Mouse (Mus musculus): ENCODE measurements at regions not wholly inside any gene's neighbourhood (a gene's known extent, or its start where the extent isn't known, plus 50 kb on each side); places are given as distances from the start of the nearest gene placed in this dataset.

DNA sequence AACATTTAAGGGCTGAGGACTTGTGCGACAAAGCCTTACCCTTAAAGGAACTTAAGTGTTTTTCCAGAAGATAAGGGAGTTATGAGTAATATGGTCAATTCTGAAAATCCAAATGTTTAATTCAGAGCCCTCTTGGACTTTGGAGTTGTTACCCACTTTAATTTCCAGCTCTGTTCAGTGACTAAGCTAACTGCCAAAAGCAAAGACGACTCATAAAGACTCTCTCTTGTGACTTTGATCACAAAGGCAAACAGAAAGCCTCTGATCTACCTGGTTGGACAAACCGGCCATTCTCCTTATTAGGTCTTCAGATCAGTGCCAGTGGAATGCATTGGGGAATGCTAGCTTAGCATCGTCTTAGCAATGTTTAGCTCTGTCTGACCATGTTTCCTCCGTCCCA is 167.3 kb upstream of the Nrip1 start:
- Histone ChIP-seq H3K36me3 (ENCODE audit: control insufficient read depth, insufficient read depth, low read length) (no peaks in the 10 kb centered on the region), H3K4me3 (ENCODE audit: low read depth, low read length) (no peak overlapping the region), H3K4me2 (replicated peaks; ENCODE audit: low read depth, low read length) (no peak overlapping the region), H3K9ac (replicated peaks; ENCODE audit: low read depth, low read length) (no peak overlapping the region), H3K4me1 (ENCODE audit: control insufficient read depth, insufficient read depth, low read length) (no peaks in the 10 kb centered on the region), H3K27ac (ENCODE audit: low read length) (no peak overlapping the region), H3K9me3 (ENCODE audit: control insufficient read depth, low read depth, low read length) (no peaks in the 10 kb centered on the region), H3K27me3 (ENCODE audit: control insufficient read depth, insufficient read depth, low read length) (no peaks in the 10 kb centered on the region)
- WGBS, result 40% methylated on average over 5 of the region's 5 CpGs
- ATAC-seq (ENCODE audit: insufficient number of reproducible peaks, insufficient read depth, low FRiP score, low read depth), result no peak

DNA sequence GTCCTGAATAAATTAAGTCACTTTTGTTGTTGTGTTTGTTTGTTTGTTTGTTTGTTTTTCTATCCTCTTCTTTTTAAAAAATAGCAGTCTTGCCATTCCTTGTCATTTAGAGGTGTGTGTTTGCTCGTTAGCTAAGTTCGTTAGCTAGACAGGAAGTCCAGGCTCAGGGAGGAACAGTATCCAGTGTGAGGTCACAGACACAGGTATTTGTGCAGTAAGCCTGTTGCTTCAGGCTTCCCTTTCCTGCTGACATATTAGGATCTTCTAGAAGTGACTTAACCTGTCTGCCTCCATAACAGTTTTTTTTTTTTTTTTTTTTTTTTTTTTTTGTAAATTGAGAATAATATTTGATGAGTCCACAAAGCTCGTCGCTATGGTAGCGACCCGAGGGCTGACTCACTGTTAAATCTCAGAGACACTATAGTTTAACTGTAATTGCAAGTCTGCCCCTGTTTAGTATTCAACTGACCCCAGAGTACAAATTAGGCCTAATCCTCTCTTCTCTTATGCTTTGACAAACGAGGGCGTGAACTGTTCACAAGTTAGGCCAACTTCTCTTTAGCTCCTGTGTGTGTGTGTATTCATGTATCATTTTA is 166.8 kb upstream of the Nrip1 start:
- 57% methylated on average over 8 of the region's 8 CpGs for WGBS
- H3K4me1 ChIP-seq (ENCODE audit: control insufficient read depth, insufficient read depth, low read length), result no peaks in the 10 kb centered on the region
- no peak for ATAC-seq (ENCODE audit: insufficient number of reproducible peaks, insufficient read depth, low FRiP score, low read depth)
- H3K36me3 ChIP-seq (ENCODE audit: control insufficient read depth, insufficient read depth, low read length), result no peaks in the 10 kb centered on the region
- H3K4me2 ChIP-seq (replicated peaks; ENCODE audit: low read depth, low read length), result no peak overlapping the region
- no peak overlapping the region for H3K9ac ChIP-seq (replicated peaks; ENCODE audit: low read depth, low read length)
- H3K27me3 ChIP-seq (ENCODE audit: control insufficient read depth, insufficient read depth, low read length), result no peaks in the 10 kb centered on the region
- no peak overlapping the region for H3K27ac ChIP-seq (ENCODE audit: low read length)
- no peak overlapping the region for H3K4me3 ChIP-seq (ENCODE audit: low read depth, low read length)
- no peaks in the 10 kb centered on the region for H3K9me3 ChIP-seq (ENCODE audit: control insufficient read depth, low read depth, low read length)

DNA sequence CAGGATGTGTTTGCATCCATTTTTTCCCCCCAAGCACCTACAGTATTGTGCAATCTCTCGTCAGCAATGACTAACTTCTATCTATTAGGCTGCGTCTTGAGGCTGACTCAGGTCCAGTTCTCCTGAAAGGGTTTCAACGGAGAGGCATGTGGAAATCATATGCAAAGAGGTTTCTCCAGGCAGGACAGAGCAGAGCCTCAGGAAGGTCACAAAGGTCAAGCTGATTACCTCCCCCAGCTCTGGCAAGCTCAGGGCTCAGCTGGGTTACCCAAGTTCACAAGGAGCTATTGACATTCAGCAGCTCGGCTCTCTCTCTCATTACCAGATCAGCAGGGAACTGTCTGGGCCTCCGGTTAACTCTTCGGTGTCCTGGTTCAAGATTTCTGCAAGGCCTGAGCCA is 166.0 kb upstream of the Nrip1 start:
- H3K4me3 ChIP-seq (ENCODE audit: low read depth, low read length), result no peak overlapping the region
- H3K27me3 ChIP-seq (ENCODE audit: control insufficient read depth, insufficient read depth, low read length), result no peaks in the 10 kb centered on the region
- H3K27ac ChIP-seq (ENCODE audit: low read length), result no peak overlapping the region
- peak; percentile 63; the same call in 1 of the 2 replicates for ATAC-seq (ENCODE audit: insufficient number of reproducible peaks, insufficient read depth, low FRiP score, low read depth)
- H3K4me1 ChIP-seq (ENCODE audit: control insufficient read depth, insufficient read depth, low read length), result no peaks in the 10 kb centered on the region
- no peak overlapping the region for H3K9ac ChIP-seq (replicated peaks; ENCODE audit: low read depth, low read length)
- no peaks in the 10 kb centered on the region for H3K9me3 ChIP-seq (ENCODE audit: control insufficient read depth, low read depth, low read length)
- 19% methylated on average over 6 of the region's 6 CpGs for WGBS
- no peaks in the 10 kb centered on the region for H3K36me3 ChIP-seq (ENCODE audit: control insufficient read depth, insufficient read depth, low read length)
- H3K4me2 ChIP-seq (replicated peaks; ENCODE audit: low read depth, low read length), result no peak overlapping the region

DNA sequence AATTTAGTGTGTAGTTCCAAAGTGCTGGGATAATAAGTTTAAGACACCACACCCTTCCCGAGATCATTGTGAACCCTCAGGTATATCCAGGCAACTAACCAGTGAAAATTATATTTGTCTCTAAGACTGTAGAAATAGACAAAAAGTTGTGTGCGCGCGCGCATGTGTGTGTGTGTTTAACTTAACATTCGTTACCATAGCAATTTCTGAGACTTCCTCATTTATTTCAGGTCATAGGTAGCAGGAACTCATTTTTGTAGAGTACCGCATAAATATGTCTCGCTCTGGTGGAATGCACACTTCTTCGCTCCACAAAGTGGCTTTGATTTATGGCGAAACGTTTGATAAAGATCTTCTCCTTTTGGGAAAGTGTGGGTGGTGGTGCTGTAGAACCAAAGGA is 164.2 kb upstream of the Nrip1 start:
- no peak overlapping the region for H3K4me3 ChIP-seq (ENCODE audit: low read depth, low read length)
- H3K27ac ChIP-seq (ENCODE audit: low read length), result no peak overlapping the region
- H3K9ac ChIP-seq (replicated peaks; ENCODE audit: low read depth, low read length), result no peak overlapping the region
- WGBS, result 78% methylated on average over 11 of the region's 11 CpGs
- H3K27me3 ChIP-seq (ENCODE audit: control insufficient read depth, insufficient read depth, low read length), result no peaks in the 10 kb centered on the region
- no peaks in the 10 kb centered on the region for H3K9me3 ChIP-seq (ENCODE audit: control insufficient read depth, low read depth, low read length)
- ATAC-seq (ENCODE audit: insufficient number of reproducible peaks, insufficient read depth, low FRiP score, low read depth), result no peak
- no peaks in the 10 kb centered on the region for H3K36me3 ChIP-seq (ENCODE audit: control insufficient read depth, insufficient read depth, low read length)
- no peak overlapping the region for H3K4me2 ChIP-seq (replicated peaks; ENCODE audit: low read depth, low read length)
- H3K4me1 ChIP-seq (ENCODE audit: control insufficient read depth, insufficient read depth, low read length), result no peaks in the 10 kb centered on the region

DNA sequence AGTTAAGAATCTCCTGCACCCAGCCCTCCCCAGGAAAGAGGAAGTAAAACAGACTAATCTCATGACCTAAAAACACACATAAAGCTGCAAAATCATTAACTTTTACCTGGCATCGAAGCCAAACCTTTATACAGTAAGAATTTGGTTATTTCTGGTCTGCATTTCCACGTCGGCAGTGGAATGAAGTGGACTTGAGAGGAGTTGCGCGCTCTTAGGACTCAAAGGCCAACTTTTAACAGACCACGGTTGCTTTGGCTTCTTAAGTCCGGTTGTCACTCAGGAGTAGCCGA is 159.2 kb upstream of the Nrip1 start:
- Histone ChIP-seq H3K4me1 (ENCODE audit: control insufficient read depth, insufficient read depth, low read length) (no peaks in the 10 kb centered on the region), H3K4me3 (ENCODE audit: low read depth, low read length) (no peak overlapping the region), H3K27ac (ENCODE audit: low read length) (no peak overlapping the region), H3K9ac (replicated peaks; ENCODE audit: low read depth, low read length) (no peak overlapping the region), H3K36me3 (ENCODE audit: control insufficient read depth, insufficient read depth, low read length) (no peaks in the 10 kb centered on the region), H3K27me3 (ENCODE audit: control insufficient read depth, insufficient read depth, low read length) (no peaks in the 10 kb centered on the region), H3K4me2 (replicated peaks; ENCODE audit: low read depth, low read length) (no peak overlapping the region), H3K9me3 (ENCODE audit: control insufficient read depth, low read depth, low read length) (no peaks in the 10 kb centered on the region)
- WGBS, result 81% methylated on average over 8 of the region's 8 CpGs
- ATAC-seq (ENCODE audit: insufficient number of reproducible peaks, insufficient read depth, low FRiP score, low read depth), result no peak

DNA sequence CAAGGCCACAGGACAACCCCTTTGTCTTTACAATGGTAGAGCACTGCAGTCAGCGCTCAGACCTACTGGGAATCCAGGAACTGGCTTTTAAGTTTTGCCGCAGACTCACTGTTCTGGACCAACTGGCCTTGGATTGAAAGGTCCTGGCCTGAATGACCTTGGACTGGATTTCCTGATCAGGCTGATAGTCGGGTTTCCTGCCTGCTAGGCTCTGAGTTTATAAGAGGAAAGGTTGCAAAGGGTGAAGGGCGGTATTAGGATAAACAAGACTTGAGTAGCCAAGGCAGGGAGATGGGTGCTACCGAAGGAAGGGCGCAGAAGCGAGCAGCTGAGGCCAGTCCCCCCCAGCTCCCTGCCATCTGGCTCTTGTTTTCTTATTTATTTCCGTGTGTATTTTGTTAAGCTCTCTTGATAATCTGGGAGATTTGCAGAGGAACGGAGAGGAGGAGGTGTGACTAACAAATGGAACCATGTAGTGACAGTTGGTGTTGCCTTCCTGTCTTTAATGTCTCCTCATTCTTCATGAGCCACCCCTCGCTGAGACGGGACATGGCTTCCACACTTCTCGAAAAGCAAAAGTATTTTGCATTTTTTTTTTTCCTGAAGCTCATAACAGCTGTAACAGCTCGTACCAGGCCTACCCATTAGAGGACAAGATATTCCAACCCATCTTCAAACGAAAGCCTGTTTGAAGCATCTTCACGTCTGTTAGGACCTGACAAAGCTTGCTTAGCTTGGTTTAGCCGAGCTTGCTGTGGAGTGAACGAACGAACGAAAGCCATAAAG is 158.7 kb upstream of the Nrip1 start:
- ATAC-seq (ENCODE audit: insufficient number of reproducible peaks, insufficient read depth, low FRiP score, low read depth), result no peak
- H3K4me2 ChIP-seq (replicated peaks; ENCODE audit: low read depth, low read length), result no peak overlapping the region
- H3K9ac ChIP-seq (replicated peaks; ENCODE audit: low read depth, low read length), result no peak overlapping the region
- H3K27me3 ChIP-seq (ENCODE audit: control insufficient read depth, insufficient read depth, low read length), result no peaks in the 10 kb centered on the region
- H3K4me3 ChIP-seq (ENCODE audit: low read depth, low read length), result no peak overlapping the region
- 59% methylated on average over 19 of the region's 19 CpGs for WGBS
- no peak overlapping the region for H3K27ac ChIP-seq (ENCODE audit: low read length)
- H3K36me3 ChIP-seq (ENCODE audit: control insufficient read depth, insufficient read depth, low read length), result no peaks in the 10 kb centered on the region
- H3K4me1 ChIP-seq (ENCODE audit: control insufficient read depth, insufficient read depth, low read length), result no peaks in the 10 kb centered on the region
- H3K9me3 ChIP-seq (ENCODE audit: control insufficient read depth, low read depth, low read length), result no peaks in the 10 kb centered on the region

DNA sequence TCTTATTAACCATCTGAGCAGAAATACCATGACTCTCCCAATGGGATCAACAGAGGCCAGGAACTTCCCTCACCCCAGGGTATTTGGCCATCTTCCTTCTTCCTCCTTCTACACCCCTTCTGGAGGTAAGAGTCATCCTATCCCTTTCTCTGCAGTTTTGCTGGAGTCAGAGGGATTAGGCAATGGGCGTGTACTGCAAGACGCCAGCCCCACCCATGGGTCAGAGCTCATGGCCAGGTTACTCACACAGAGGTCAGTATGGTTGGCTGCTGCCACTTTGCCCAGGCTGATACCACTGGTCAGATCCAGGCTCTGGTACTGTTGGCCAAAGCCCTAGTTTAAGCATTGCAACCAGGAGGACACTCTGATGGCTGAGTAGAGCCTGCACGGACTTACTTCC is 157.3 kb upstream of the Nrip1 start:
- no peak overlapping the region for H3K9ac ChIP-seq (replicated peaks; ENCODE audit: low read depth, low read length)
- no peaks in the 10 kb centered on the region for H3K4me1 ChIP-seq (ENCODE audit: control insufficient read depth, insufficient read depth, low read length)
- H3K36me3 ChIP-seq (ENCODE audit: control insufficient read depth, insufficient read depth, low read length), result no peaks in the 10 kb centered on the region
- H3K4me3 ChIP-seq (ENCODE audit: low read depth, low read length), result no peak overlapping the region
- ATAC-seq (ENCODE audit: insufficient number of reproducible peaks, insufficient read depth, low FRiP score, low read depth), result no peak
- H3K27ac ChIP-seq (ENCODE audit: low read length), result no peak overlapping the region
- no peaks in the 10 kb centered on the region for H3K27me3 ChIP-seq (ENCODE audit: control insufficient read depth, insufficient read depth, low read length)
- no peak overlapping the region for H3K4me2 ChIP-seq (replicated peaks; ENCODE audit: low read depth, low read length)
- WGBS, result 82% methylated on average over 3 of the region's 3 CpGs
- H3K9me3 ChIP-seq (ENCODE audit: control insufficient read depth, low read depth, low read length), result no peaks in the 10 kb centered on the region

DNA sequence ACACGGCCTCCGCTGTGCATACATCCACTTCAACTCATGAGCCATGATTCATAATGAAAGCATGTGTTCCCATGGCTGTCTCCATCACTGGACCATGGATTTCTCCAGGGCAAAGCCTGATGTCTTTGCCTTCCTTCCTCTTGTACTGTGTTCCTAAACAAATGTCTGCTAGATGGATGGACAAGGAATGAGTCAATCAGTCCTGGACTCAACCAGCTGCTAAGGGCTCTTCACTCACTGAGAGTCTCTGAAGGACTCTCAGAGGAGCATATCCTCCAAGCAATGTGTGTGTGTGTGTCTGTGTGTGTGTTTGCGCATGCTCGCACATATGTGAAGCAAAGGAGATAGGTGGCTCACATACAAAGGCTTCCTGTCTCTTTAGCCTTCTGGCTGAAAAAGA is 156.0 kb upstream of the Nrip1 start:
- Histone ChIP-seq H3K4me2 (replicated peaks; ENCODE audit: low read depth, low read length) (no peak overlapping the region), H3K4me1 (ENCODE audit: control insufficient read depth, insufficient read depth, low read length) (no peaks in the 10 kb centered on the region), H3K9me3 (ENCODE audit: control insufficient read depth, low read depth, low read length) (no peaks in the 10 kb centered on the region), H3K27me3 (ENCODE audit: control insufficient read depth, insufficient read depth, low read length) (no peaks in the 10 kb centered on the region), H3K4me3 (ENCODE audit: low read depth, low read length) (no peak overlapping the region), H3K27ac (ENCODE audit: low read length) (no peak overlapping the region), H3K36me3 (ENCODE audit: control insufficient read depth, insufficient read depth, low read length) (no peaks in the 10 kb centered on the region), H3K9ac (replicated peaks; ENCODE audit: low read depth, low read length) (no peak overlapping the region)
- 96% methylated on average over 4 of the region's 4 CpGs for WGBS
- no peak for ATAC-seq (ENCODE audit: insufficient number of reproducible peaks, insufficient read depth, low FRiP score, low read depth)

Measured in stomach, embryonic 14.5 days (tissue).